Mouse (Mus musculus): ENCODE results near the gene Ankrd31. TPM values are rescaled to one million over a fixed set of nuclear protein-coding genes. Genes with fewer than 3 reads are reported as not detected.

Gene Ankrd31
- polyA plus RNA-seq, 1 experiment from 2014 or later, result not detected

DNA sequence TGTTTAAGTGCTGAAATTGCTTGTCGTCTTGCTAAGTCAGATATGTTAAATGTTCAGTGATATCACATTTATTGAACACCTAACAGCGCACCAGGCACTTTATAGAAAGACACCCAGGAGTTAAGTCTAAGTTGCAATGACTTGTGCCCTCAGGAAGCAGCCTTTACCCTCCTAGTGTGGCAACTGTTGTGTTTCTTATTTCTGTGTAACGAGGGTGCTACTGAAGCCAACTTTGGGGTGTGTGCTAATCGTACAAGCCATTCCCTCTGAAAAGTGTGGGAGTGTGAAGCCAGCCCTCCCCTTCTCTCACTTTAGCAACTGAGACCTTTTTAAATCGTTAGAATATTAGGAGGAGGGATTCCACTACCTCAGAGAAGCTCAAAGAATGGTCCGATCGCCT, 199.7 kb downstream of the Ankrd31 start:
- Histone ChIP-seq H3K4me1 (replicated peaks; ENCODE audit: control insufficient read depth, insufficient read depth, low read length) (peaks cover 3% of the 10 kb centered on the region; the same call in 1 of the 2 replicates), H3K4me3 (ENCODE audit: low read length) (no peak overlapping the region), H3K27me3 (ENCODE audit: control insufficient read depth, insufficient read depth, low read depth, low read length) (no peaks in the 10 kb centered on the region), H3K4me2 (ENCODE audit: low read depth, low read length) (no peak overlapping the region), H3K9ac (ENCODE audit: low read length) (no peak overlapping the region), H3K27ac (ENCODE audit: low read length) (no peak overlapping the region), H3K9me3 (ENCODE audit: control insufficient read depth, low read length) (peaks cover 3% of the 10 kb centered on the region; the same call in 1 of the 2 replicates), H3K36me3 (ENCODE audit: control insufficient read depth, insufficient read depth, low read length) (no peaks in the 10 kb centered on the region)
- WGBS, result 83% methylated on average over 7 of the region's 7 CpGs
- ATAC-seq (ENCODE audit: low read depth), result no peak

DNA sequence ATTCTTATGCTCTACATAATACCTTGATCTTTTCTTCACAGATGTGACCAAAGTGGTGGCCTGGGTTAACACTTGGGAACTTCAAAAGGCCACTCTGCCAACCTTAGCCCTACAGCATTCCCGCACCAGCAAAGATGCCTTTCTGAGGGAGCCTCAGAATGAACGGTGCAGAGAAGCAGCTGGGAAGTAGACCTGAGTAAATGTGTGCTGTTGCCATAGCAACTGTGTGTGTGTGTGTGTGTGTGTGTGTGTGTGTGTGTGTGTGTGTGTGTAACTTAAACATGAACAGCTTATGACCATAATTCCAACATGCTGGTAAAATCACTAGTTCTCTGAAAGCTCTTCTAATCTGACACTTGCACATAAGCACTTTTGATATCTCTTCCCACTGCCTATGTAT, 203.8 kb downstream of the Ankrd31 start:
- Histone ChIP-seq H3K27me3 (ENCODE audit: control insufficient read depth, insufficient read depth, low read depth, low read length) (no peaks in the 10 kb centered on the region), H3K4me1 (replicated peaks; ENCODE audit: control insufficient read depth, insufficient read depth, low read length) (no peaks in the 10 kb centered on the region), H3K4me2 (ENCODE audit: low read depth, low read length) (no peak overlapping the region), H3K27ac (ENCODE audit: low read length) (no peak overlapping the region), H3K9me3 (ENCODE audit: control insufficient read depth, low read length) (peaks cover 3% of the 10 kb centered on the region; the same call in 1 of the 2 replicates), H3K4me3 (ENCODE audit: low read length) (no peak overlapping the region), H3K36me3 (ENCODE audit: control insufficient read depth, insufficient read depth, low read length) (no peaks in the 10 kb centered on the region), H3K9ac (ENCODE audit: low read length) (no peak overlapping the region)
- no peak for ATAC-seq (ENCODE audit: low read depth)
- 30% methylated on average over 2 of the region's 2 CpGs for WGBS

DNA sequence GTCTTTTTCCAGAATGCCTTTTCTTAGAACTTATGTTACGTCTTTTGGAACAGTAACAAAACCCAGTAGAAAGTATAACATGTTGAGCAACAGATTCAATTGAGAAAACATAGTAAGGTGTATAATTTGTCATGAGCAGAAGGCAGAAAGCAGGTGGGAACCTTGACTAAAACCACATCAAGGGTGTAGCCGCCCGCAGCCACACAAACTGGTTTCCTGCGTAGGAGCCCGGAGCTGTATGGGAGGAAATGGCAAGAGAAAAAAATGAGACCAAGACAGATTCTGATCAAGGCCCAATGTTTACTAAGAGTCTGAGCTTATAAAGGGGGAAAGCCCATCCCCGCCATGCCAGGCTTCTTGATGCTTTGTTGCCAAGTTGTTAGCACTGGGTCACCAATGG, 208.4 kb downstream of the Ankrd31 start:
- Histone ChIP-seq H3K4me1 (replicated peaks; ENCODE audit: control insufficient read depth, insufficient read depth, low read length) (no peaks in the 10 kb centered on the region), H3K9ac (ENCODE audit: low read length) (no peak overlapping the region), H3K27me3 (ENCODE audit: control insufficient read depth, insufficient read depth, low read depth, low read length) (no peaks in the 10 kb centered on the region), H3K4me3 (ENCODE audit: low read length) (no peak overlapping the region), H3K27ac (ENCODE audit: low read length) (no peak overlapping the region), H3K36me3 (ENCODE audit: control insufficient read depth, insufficient read depth, low read length) (no peaks in the 10 kb centered on the region), H3K9me3 (ENCODE audit: control insufficient read depth, low read length) (no peaks in the 10 kb centered on the region), H3K4me2 (ENCODE audit: low read depth, low read length) (no peak overlapping the region)
- ATAC-seq (ENCODE audit: low read depth), result no peak
- WGBS, result 82% methylated on average over 6 of the region's 6 CpGs

Other genes starting within 250 kb of the Ankrd31 start
- 9.9 and 10.5 TPM in 2 replicates for gene Polk, start 205.7 kb upstream of the Ankrd31 start, polyA plus RNA-seq (2015; fragmentation: Nextera tagmentation; extraction: Ambion mirVana)
- gene Col4a3bp, start 205.7 kb upstream of the Ankrd31 start, polyA plus RNA-seq (2015; fragmentation: Nextera tagmentation; extraction: Ambion mirVana), result 9.2 and 10.3 TPM in 2 replicates
- gene Hmgcr, start 77.3 kb upstream of the Ankrd31 start, polyA plus RNA-seq (2015; fragmentation: Nextera tagmentation; extraction: Ambion mirVana), result 43.9 and 46.2 TPM in 2 replicates
- gene Gcnt4, start 176.4 kb downstream of the Ankrd31 start, polyA plus RNA-seq (2015; fragmentation: Nextera tagmentation; extraction: Ambion mirVana), result 0.33 and 0.39 TPM in 2 replicates